Mouse (Mus musculus): ENCODE results near the gene Plxnb1. TPM values are rescaled to one million over a fixed set of nuclear protein-coding genes. Genes with fewer than 3 reads are reported as not detected.
A peak's percentile ranks its signal among the peaks of the same experiment; 100 is the strongest.

Gene Plxnb1
- polyA plus RNA-seq, 1 experiment from 2014 or later = 34.4 TPM

DNA sequence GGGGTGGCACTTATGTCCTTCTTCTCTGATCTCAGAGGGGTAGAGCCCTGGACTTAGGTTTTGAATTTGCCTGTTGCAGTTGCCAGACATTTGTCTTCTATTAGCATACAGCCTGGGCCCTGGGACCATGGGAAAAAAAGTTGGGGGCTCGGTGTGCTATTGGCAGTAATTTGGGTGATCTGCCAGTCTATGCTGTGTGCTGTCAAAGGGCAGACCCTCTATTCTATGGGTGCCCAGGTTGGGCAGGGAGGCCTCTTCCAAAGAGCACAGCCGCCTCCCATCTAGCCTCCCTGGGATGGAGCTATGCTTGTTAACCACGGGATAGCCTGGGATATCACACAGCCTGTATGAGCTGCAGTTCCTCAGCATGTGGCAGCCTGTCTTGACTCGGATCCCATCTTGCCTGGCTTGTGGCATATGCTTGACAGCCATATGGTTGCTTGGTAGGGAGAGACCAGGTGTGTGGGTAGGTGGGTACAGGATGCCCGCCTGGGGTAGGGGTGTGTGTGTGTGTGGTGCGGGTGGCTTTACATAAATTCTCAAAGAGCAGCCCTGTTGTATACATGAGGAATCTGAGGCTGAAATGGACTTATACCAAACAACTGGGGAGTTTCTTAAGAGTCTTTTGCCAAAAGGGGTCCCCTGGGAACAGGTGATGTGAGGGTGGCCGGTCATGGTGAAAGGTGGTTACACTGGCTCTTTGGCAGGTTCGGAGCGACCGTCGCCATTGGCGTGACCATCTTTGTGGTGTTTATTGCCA is 39.7 kb upstream of the Plxnb1 start:
- H3K4me3 ChIP-seq = peak overlapping the region; percentile 30
- H3K9me3 ChIP-seq = no peaks in the 10 kb centered on the region
- peaks cover 50% of the 10 kb centered on the region for H3K36me3 ChIP-seq
- peaks cover 33% of the 10 kb centered on the region for H3K4me1 ChIP-seq (replicated peaks)
- H3K27ac ChIP-seq = peak overlapping the region; percentile 81
- DNase-seq (ENCODE audit: low spot score) = no peak
- no peaks in the 10 kb centered on the region for H3K27me3 ChIP-seq (ENCODE audit: insufficient read depth, poor library complexity, severe bottlenecking)
- WGBS = 90% methylated on average over 12 of the region's 12 CpGs

DNA sequence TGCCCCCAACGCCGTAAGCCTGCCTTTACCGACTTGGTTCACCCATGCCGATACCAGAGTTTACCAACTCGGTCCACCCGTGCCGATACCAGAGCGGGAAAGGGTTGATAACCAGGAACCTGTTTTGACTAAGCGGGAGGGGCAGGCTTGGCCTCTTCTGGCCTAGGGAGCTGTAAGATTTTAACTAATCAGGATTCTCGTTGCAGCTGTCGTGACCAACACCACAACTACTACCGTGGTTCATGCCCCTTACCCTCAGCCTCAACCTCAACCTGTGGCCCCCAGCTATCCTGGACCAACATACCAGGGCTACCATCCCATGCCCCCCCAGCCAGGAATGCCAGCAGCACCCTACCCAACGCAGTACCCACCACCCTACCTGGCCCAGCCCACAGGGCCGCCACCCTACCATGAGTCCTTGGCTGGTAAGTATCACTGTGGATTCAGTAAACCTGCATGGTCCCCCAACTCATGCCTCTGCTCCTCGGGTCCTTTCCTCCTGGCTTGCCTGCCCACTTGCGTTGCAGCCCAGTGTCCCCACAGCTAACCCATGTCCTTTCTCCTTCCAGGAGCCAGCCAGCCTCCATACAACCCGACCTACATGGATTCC is 39.0 kb upstream of the Plxnb1 start:
- H3K27me3 ChIP-seq (ENCODE audit: insufficient read depth, poor library complexity, severe bottlenecking) = no peaks in the 10 kb centered on the region
- DNase-seq (ENCODE audit: low spot score) = no peak
- peaks cover 58% of the 10 kb centered on the region for H3K36me3 ChIP-seq
- H3K4me1 ChIP-seq (replicated peaks) = peaks cover 33% of the 10 kb centered on the region
- WGBS = 93% methylated on average over 17 of the region's 17 CpGs
- H3K4me3 ChIP-seq = no peak overlapping the region
- no peaks in the 10 kb centered on the region for H3K9me3 ChIP-seq
- no peak overlapping the region for H3K27ac ChIP-seq

DNA sequence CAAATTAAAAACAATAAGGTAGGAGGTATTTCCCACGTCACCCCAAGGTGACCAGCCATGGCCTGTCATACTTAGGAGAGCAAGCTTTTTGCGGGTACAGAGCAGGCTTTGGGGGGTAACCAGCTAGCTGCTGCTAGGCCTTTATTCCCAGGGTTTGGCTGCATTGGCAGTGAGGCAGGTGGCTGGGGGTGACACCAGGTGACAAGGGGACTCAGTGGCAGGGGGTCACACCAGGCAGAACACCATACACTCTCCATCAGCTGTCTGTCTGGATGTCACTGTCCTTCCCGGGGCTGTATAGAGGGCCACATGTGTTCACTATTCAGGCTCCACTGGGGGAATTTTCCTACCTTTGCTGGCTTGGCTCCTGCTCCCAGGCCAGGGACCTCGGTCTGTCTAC is 38.3 kb upstream of the Plxnb1 start:
- Histone ChIP-seq H3K4me1 (replicated peaks) (peaks cover 33% of the 10 kb centered on the region), H3K9me3 (no peaks in the 10 kb centered on the region), H3K27ac (no peak overlapping the region), H3K36me3 (peaks cover 58% of the 10 kb centered on the region), H3K4me3 (no peak overlapping the region), H3K27me3 (ENCODE audit: insufficient read depth, poor library complexity, severe bottlenecking) (no peaks in the 10 kb centered on the region)
- 91% methylated on average over 4 of the region's 4 CpGs for WGBS
- no peak for DNase-seq (ENCODE audit: low spot score)

DNA sequence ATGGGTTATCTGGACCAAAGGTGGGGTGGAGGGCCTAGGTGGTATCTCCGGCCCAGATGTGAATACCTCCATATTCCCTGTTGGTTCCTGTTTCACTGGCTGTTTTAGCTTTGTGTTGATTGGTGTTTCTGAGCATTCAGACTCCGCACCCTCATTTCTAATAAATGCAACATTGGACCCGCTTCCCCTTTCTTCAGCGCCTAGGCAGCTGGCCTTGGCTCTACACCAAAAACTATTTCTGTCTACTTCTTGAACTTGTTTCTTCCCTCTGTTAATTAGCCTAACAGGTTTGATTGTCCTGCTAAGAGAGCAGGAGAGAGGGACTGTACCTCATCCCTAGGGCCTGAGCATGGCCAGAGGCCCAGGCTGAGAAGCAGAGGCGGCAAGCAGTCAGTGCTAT is 37.6 kb upstream of the Plxnb1 start:
- no peaks in the 10 kb centered on the region for H3K27me3 ChIP-seq (ENCODE audit: insufficient read depth, poor library complexity, severe bottlenecking)
- 95% methylated on average over 5 of the region's 5 CpGs for WGBS
- DNase-seq (ENCODE audit: low spot score) = no peak
- no peak overlapping the region for H3K27ac ChIP-seq
- peaks cover 33% of the 10 kb centered on the region for H3K4me1 ChIP-seq (replicated peaks)
- H3K36me3 ChIP-seq = peaks cover 64% of the 10 kb centered on the region
- no peak overlapping the region for H3K4me3 ChIP-seq
- no peaks in the 10 kb centered on the region for H3K9me3 ChIP-seq

DNA sequence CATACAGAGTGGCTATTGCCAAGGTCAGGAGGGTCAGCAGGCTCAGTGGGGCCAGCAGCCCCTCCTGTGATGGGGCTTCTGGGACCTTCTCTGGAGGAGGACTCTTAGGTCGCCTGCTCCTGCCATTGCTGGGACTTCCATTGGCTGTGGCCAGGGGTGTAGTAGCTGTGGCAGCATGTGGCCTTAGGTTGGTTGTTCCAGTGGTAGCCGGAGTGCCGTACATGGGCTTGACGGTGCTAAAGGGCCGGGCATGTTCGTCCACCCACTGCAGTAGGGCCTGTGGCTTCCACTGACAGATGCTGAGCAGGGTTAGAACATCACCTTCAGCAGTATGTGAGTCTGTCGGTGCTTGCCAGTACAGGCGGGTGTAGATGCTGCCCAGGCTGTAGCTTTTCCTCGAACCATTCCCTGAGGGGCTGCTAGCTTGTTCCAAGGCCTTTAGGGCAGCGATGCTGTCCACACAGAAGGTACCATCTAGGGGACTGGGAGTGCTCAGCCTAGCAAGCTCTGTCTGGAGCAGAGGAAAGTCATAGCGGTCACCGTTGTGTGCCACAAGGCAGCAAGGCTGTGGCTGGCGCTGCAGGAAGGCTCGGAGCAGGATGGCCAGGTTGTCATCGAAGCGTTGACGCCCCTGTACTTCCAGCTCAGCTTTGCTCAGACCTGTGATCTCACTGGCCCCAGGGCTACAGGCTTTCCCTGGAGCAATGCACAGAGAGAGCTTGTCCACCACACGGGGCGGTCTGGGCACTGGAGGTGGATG is 37.0 kb upstream of the Plxnb1 start:
- peaks cover 30% of the 10 kb centered on the region for H3K4me1 ChIP-seq (replicated peaks)
- H3K9me3 ChIP-seq = no peaks in the 10 kb centered on the region
- H3K36me3 ChIP-seq = peaks cover 70% of the 10 kb centered on the region
- H3K27me3 ChIP-seq (ENCODE audit: insufficient read depth, poor library complexity, severe bottlenecking) = no peaks in the 10 kb centered on the region
- WGBS = 92% methylated on average over 19 of the region's 19 CpGs
- no peak overlapping the region; the same call in 1 of the 2 replicates for H3K27ac ChIP-seq
- DNase-seq (ENCODE audit: low spot score) = no peak
- no peak overlapping the region for H3K4me3 ChIP-seq

DNA sequence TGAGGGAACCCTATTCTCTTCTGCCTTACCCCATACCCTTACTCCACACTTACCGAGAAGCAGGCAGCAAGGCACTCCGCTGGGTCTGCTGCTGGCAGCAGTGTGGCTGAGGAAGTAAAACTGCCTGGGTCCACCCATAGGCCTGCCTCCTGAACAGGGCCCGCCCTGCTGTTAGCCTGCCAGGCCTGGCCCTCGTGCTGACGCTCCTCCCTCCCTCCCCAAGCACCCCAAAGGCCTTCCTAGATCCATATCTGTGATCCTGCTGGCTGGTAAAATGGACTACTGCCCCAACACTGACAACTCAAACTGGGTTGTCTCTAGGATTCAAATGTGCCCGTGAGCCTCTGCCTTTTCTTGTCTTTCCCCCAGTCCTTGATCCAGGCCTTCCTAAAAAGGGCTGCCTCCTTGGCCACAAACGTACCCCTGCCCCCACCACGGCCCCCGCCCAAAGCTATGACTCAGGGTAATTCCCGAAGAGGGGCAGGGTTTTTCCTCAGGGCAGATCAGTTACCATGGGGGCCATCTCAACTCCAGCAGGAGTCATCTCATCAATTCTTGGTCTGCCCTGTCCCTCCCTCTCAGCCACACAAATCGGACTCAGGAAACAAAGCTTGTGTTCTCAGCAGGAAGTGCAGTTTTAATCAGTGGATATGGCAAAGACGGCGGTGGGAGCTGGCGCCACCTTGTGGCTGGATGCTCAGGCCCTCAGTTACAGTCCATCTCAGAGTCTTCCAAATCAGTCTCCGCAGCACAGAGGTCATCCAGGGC is 35.9 kb upstream of the Plxnb1 start, which contains the start of gene Trex1:
TSS of gene Trex1 (minus strand) at position 599 of the 768 bp plus-strand sequence.
- no peaks in the 10 kb centered on the region for H3K9me3 ChIP-seq
- peak within 1 kb of the TSS; percentile 43 for H3K4me3 ChIP-seq
- peaks cover 82% of the 10 kb centered on the region for H3K36me3 ChIP-seq
- H3K4me1 ChIP-seq (replicated peaks) = peaks cover 28% of the 10 kb centered on the region
- H3K27me3 ChIP-seq (ENCODE audit: insufficient read depth, poor library complexity, severe bottlenecking) = no peaks in the 10 kb centered on the region
- WGBS = 33% methylated on average over 15 of the region's 15 CpGs
- DNase-seq (ENCODE audit: low spot score) = peak; percentile 87
- H3K27ac ChIP-seq = peak within 1 kb of the TSS; percentile 87

DNA sequence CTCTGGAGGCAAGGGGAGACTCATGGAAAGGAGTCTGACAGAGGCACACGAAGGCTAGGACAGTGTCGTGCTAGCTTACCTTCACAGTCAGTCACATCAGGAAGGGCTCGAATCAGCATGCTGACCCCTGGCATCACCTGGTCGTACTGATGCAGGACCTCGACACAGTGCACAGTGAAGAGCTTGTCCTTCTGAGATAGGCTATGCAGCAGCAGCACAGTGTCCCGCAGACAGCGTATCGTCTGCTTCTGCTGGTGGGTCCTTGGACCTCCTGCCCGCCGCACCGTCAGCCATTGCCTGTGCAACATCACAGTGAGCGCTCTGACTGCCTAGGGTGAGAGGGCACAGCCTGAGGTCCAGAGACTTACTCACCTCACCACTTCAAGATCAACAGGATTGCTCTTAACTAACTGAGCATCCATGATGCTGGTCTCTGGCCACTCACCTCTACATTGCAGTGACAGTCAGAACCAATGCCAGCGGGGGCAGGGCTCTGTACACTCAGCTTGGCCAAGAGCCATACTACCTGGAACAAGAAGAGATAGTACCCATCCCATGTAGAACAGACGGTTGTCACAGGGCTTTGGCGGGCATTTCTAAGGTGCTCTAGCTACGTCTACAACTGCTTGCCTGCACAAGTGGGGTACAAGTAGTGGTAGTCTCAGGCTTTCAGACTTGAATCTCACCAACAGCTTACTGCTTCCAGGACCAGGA is 34.8 kb upstream of the Plxnb1 start:
- H3K27me3 ChIP-seq (ENCODE audit: insufficient read depth, poor library complexity, severe bottlenecking) = no peaks in the 10 kb centered on the region
- H3K36me3 ChIP-seq = peaks cover 92% of the 10 kb centered on the region
- H3K27ac ChIP-seq = peak overlapping the region; percentile 87; the same call in 1 of the 2 replicates
- 90% methylated on average over 16 of the region's 16 CpGs for WGBS
- no peak for DNase-seq (ENCODE audit: low spot score)
- no peak overlapping the region for H3K4me3 ChIP-seq
- no peaks in the 10 kb centered on the region for H3K9me3 ChIP-seq
- peaks cover 19% of the 10 kb centered on the region for H3K4me1 ChIP-seq (replicated peaks)

DNA sequence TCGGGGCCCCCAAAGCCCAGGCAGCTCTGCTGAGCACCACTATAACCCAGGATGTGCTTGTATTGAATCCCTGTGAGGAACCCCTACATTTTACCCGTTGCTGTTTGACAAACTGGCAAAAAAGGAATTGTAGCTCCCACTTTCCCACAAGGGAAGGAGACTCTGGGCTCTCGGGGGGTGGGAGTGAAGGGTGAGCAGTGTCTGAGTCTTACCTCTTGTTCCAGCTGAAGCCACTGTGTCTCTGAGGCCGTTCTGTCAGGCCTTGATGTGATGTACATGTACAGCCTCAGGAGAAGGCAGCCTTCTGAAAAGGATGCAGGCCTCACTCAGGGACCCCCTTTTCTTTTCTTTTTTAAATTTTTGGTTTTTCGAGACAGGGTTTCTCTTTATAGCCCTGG is 34.3 kb upstream of the Plxnb1 start:
- Histone ChIP-seq H3K4me3 (no peak overlapping the region), H3K36me3 (peaks cover 97% of the 10 kb centered on the region), H3K27me3 (ENCODE audit: insufficient read depth, poor library complexity, severe bottlenecking) (no peaks in the 10 kb centered on the region), H3K4me1 (replicated peaks) (peaks cover 16% of the 10 kb centered on the region), H3K9me3 (no peaks in the 10 kb centered on the region), H3K27ac (no peak overlapping the region)
- no peak for DNase-seq (ENCODE audit: low spot score)
- 91% methylated on average over 5 of the region's 5 CpGs for WGBS

DNA sequence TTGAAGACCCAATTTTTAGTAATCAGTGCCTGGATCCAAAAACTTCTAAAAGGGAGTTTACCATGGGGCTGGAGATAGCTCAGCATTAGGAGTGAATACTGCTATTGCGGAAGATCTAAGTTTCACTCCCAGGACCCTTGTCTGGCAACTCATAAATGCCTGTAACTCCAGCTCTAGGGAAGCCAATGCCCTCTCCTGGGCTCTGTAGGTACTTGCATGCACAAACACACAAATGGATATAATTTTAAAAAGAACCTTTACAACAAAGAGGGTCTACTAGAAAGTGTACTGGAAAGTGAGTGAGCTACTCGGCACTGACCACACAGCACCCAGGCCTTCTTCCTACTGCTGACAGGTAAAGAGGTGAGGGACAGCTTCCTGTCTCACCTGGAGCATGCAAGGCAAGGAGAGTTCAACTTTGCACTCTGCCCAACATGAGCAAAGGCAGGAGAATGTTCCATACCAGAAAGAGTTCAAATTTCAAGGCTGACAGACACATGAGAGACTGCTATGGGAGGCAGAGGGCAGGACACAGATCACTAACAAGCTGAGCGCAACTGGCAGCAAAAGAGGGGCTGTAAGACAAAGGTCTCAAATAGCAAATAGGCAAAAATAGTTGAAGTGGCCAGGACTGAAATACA is 27.0 kb upstream of the Plxnb1 start:
- WGBS = 96% methylated on average over 3 of the region's 3 CpGs
- Histone ChIP-seq H3K9me3 (no peaks in the 10 kb centered on the region), H3K27ac (no peak overlapping the region), H3K4me3 (no peak overlapping the region), H3K36me3 (peaks cover 86% of the 10 kb centered on the region), H3K27me3 (ENCODE audit: insufficient read depth, poor library complexity, severe bottlenecking) (no peaks in the 10 kb centered on the region), H3K4me1 (replicated peaks) (peaks cover 10% of the 10 kb centered on the region)
- no peak for DNase-seq (ENCODE audit: low spot score)

DNA sequence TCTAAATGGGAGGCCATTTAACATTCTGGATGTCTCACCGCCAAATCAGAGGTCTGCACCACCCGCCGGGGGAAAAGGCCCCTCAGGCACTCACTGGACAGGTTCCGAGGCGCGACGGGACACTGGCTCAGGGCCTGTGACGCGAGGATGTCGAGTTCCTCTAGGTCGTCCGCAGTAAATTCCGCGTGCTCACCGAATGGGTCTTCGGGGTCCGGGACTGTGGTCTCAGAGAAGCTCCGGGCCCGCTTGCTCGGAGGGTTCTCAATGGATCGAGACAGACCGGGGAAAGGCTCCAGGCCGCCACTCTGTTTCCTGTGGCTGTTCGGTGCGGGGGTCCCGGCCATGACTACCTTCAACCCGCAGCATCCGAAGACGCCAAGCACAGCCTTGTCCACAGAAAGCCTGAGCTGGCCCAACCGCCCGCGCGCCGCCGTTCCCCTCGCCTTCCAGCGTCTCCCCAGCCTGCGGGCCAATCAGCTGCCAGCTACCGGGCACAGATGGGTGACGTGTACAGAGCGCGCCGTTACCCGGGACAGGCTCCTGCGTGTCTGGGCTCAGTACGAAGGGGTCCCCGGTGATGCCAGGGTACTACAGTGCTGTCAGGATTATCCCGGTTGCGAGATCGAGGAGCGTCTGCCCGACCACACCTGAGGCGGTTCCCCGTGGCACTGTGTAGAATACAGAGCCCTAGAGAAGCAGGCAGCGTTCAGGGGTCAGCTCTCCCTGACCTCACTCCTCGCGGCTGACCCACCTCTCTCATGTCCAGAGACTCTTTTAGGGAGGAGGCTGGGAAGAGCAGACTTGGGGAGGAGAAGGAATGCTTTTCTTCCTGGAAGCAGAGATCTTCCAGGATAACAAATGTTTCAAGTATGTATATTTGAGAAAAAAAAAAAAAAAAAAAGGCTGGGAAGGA is 21.3 kb upstream of the Plxnb1 start, which contains the start of gene Atrip:
TSS of gene Atrip (minus strand) at position 464 of the 913 bp plus-strand sequence.
- peak within 1 kb of the TSS; percentile 89 for H3K27ac ChIP-seq
- peak; percentile 92 for DNase-seq (ENCODE audit: low spot score)
- no peaks in the 10 kb centered on the region for H3K27me3 ChIP-seq (ENCODE audit: insufficient read depth, poor library complexity, severe bottlenecking)
- H3K4me3 ChIP-seq = peak within 1 kb of the TSS; percentile 80
- H3K36me3 ChIP-seq = peaks cover 36% of the 10 kb centered on the region
- WGBS = under 1% methylated on average over 57 of the region's 57 CpGs
- H3K4me1 ChIP-seq (replicated peaks) = peaks cover 21% of the 10 kb centered on the region
- H3K9me3 ChIP-seq = no peaks in the 10 kb centered on the region

DNA sequence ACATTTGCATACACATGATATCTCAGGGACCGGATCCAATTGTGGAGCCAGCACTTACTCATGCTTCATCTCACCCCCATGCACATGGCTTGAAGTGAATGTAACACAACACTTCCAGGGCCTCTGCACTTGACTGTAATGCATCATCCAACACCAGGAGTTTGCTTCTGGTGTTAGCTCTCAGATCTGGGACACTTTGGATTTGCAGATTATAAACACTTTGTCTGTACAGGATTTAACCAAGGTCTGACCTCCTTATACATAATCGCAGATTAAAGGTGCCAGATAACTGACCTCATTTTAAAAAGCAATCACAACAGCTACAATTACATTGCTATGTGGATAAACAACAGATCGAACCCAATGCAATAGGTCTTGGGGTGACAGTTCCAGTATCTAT is 14.7 kb upstream of the Plxnb1 start:
- Histone ChIP-seq H3K4me1 (replicated peaks) (peaks cover 28% of the 10 kb centered on the region), H3K9me3 (no peaks in the 10 kb centered on the region), H3K4me3 (peak overlapping the region; percentile 92), H3K27ac (no peak overlapping the region), H3K27me3 (ENCODE audit: insufficient read depth, poor library complexity, severe bottlenecking) (no peaks in the 10 kb centered on the region), H3K36me3 (peaks cover 28% of the 10 kb centered on the region)
- DNase-seq (ENCODE audit: low spot score) = no peak
- WGBS = 95% methylated on average over 3 of the region's 3 CpGs

Measured in hindbrain, embryonic 10.5 days (tissue).